Mouse (Mus musculus): ENCODE results near the gene Bglap3.

GRCm38 (mm10) chr3:88334902-88335435 is 37.6 kb downstream of the Bglap3 start:
- TF ChIP-seq CTCF (IDR thresholded peaks at IDR 0.05) (no peak), POLR2A (IDR thresholded peaks at IDR 0.05; ENCODE audit: insufficient read depth, low read depth, low read length) (no peak)

All from heart, adult 2 months (tissue).